Mouse (Mus musculus) embryo, embryonic 10.5 days (tissue): ENCODE results near the gene Elp5.

ENCODE experiments used
- DNase-seq: peaks from one replicate; pipeline ENCODE4 v3.0.0-alpha.2; 2015; ENCODE audit warnings: low spot score

Gene Elp5

DNA sequence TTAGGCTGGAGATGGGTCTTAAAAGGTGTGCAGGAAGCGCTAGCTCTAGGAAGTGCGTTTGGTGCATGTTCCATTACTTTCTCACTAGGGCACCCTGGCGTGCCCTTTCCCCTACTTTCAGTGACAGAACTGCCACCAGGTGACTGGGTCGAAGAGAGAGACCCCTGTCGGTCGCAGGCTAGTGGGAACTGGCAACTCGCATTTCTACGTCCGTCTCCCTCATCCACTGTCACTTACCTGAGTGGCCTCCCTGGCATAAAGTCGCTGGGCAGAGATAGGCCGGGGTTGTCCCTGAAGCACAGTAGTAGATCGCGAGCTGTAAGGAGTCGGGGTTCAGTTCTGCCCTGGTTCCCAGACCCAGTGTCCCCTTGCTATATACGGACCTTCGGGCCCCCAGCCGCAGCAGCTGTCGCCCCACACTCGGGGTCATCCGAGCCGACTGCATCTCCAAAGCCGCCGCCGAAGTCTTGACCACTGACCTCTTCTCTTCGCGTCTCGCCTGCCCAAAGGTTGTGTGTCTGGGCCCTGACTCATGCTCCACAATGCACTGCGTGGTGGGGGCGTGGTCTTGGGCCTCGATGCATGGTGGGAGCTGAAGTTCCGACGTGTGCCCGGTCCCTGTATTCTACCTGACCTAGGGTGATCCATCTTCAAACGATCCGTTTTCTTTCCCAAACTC lies 32.7 kb upstream of the Elp5 start, which contains the start of gene Acadvl:
Acadvl (minus strand) TSS at position 532 of the 679 bp plus-strand sequence.
- DNase-seq, result peak; percentile 96

DNA sequence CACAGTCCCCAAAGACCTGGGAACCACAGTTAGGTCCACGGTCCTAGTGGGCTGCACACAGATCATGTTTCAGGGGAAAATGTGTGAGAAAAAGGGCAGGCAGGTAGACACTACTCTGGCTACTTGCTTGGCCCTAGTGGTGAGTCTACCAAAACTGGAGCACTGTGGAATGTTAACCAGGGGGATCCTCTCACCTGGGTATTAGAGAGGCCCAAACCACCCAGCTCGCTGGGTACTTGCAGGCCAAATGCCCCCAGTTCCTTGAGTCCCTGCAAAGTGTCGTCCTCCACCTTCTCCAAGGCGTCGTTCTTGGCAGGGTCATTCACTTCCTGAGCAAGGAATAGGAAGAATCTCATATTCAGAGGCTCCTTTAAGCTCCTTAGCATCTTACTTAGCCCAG lies 31.7 kb upstream of the Elp5 start:
- DNase-seq, result no peak

DNA sequence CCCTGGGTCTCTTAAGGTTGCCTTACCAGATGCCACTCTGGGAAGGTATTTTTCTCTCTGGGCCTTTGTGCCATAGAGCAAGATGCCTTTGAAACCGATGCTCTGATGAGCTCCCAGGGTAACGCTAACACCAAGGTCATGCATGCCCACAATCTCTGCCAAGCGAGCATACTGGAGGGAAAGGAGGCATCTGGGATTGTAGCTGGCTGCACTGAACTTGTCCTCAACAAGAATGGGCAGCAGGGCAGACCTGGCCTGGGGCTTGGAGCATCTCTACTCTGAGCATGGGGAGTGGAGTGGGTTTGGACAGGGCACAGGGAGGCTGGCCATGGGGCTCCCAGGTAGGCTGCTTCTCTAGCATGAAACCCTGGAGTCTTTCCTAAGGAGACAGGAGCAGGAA lies 31.1 kb upstream of the Elp5 start:
- no peak for DNase-seq

DNA sequence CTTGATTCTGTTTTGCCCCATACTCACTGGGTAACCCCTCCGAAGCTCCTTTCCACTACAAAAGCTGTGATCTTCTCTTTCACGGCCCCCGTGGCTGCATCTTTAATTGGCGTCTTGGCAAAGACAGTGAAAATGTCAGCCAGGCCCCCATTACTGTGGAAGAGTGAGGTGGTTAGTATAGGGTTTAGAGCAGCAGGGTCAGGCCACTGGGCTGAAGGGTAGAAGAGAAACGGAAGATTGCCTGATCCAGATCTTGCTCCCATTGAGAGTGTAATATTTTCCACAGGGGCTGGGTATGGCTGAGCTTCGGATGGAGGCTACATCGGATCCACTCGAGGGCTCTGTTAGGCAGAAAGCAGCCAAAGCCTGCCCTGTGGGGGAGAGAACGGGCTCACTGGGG lies 30.6 kb upstream of the Elp5 start:
- no peak for DNase-seq

DNA sequence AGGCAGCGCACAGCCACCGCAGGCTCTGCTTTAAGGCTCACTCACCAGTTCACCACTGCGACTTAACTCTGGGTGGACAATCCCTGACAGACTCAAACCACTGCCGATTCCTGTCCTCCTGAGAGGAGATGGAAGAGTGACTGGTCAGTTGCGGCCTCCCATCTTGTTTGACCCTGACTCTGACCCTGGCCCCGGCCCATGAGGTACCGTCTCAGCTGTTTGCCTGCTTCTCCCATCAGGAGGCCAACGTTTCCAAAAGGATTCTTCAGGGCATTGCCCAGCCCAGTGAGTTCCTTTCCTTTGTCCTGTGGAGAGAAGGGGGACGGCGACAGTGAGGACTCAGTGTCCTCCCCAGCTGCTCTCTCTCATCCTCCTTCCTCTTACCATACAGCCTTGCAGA lies 28.6 kb upstream of the Elp5 start:
- no peak for DNase-seq

DNA sequence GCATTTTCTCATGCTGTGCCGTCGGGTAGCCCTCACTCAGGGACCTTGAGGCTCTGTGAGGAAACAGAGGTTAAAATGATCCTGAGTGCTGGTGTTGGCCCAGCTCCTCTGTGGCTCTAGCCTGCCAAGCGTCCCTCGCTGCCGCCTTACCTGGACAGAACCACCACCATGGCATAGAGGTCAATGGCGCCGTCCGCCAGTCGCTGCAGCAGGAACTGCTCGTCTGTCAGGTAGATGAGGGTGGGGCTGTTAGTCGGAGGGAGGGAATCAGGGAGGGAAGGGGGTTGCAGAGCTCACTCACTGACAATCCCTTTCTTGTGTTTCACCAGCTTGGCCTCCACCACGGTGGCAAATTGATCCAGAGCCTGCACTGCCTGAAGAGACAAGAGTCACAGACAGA lies 28.2 kb upstream of the Elp5 start:
- no peak for DNase-seq

DNA sequence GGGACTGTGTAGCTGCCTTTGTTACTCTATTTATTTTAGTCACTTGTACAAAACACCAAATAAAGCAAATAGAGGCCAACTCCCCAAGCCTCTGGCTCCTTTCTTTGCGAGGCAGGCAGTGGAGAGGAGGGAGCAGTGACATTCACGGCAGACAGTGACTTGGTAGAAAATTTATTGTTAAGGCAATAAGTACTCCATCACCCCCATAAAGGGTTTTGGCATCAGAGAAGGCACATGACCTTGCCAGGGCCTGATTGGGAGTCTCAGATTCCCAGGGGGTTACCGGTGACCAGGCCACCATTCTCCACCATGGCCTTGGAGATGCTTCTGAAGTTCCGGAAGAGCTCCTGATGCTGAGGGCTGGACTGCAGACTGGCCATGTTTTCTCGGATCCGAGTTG lies 27.7 kb upstream of the Elp5 start:
- no peak for DNase-seq

DNA sequence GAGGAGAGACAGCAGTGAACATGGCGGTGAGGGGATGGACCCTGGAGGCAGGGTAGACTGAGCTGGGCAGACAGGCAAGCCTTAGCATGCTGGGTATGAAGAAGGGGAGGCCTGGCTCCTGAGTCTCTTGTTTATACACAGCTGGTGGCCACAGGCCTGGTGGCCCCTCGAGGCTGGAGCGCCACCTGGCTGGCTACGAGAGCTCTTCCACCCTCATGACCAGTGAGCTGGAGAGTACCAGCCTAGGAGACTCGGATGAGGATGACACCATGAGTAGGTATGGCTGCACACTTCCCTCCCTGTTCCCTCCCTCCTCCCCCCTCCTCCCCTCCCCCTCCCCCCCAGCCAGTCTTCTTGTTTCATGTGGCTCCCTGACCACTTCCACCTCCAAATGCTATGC lies 23.2 kb upstream of the Elp5 start:
- DNase-seq, result peak; percentile 33

DNA sequence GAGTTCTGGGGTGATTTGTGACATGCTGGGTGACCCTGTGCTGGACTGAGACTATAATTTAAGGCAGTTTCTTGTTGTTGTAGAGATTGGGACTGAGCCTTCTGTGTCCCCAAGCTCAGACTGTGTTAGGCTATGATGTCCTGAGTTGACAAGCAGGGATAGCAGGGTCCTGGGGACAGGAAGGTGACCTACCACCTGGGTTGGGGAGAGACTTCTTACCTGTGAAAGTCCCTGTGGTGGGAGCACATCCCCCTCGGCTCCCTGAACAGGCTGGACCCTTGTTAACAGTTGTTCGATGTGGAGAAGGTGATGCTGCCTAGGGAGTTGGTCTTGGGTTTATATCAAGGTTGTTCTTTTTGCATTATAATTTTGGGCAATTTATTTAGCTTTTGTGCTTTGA lies 20.2 kb upstream of the Elp5 start:
- DNase-seq, result no peak

DNA sequence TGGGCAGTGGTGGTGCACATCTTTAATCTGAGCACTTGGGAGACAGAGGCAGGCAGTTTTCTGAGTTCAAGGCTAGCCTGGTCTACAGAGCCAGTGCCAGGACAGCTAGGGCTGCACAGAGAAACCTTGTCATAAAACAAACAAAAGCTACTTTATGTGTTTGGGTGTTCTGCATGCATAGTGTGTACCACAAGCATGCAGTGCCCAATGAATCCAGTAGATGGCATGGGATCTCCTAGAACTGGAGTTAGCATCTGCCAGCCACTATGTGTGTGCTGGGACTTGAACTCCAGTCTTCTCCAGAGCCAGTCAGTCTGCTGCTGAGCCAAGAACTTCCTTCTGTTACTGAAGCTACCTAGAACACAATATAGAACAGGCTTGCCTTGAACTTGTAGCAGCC lies 19.5 kb upstream of the Elp5 start:
- peak; percentile 76 for DNase-seq

DNA sequence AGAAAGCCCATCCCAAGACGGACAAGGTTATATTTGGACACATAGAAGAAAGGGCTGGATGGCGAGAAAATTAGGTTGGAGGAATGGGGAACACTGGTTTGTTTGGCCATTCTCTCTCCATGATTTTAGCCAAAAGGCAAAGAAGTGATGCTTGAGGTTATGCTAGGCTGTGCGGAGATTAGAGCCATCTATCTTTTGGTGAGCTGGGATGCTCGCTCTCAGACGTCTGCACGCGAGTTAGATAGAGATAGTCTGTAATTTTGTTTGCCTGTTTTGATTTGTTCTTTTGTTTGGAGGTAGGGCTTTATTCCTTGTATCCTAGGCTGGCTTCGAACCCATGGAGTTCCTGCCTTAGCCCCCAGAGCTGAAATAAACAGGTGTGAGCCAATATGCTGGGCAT lies 18.8 kb upstream of the Elp5 start:
- no peak for DNase-seq

DNA sequence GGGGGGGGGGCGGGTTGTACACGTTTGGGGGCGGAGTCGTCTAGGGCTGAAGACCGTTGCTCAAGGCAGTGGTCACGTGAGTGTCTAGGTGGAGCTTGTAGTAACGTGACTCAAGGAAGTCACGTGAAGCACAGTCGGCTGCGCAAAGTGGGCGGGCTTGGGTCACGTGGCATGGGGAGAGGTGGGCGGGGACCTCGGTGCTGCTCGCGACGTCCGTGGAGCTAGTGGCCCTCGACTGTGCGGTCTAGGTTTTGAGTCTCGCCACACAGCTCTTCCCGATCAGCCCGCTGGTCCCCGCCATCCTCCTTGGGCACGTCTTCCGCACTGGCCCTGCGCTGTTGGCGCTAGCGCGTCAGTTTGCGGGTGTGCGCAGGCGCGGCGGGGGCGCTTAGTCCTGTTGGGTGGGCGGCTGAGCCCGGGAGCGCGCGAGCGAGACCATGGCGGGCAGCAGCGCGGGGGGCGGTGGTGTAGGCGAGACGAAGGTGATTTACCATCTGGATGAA lies 18.1 kb upstream of the Elp5 start, which contains the start of gene Dvl2:
Dvl2 (plus strand) TSS at position 200 of the 503 bp plus-strand sequence.
- peak; percentile 97 for DNase-seq

DNA sequence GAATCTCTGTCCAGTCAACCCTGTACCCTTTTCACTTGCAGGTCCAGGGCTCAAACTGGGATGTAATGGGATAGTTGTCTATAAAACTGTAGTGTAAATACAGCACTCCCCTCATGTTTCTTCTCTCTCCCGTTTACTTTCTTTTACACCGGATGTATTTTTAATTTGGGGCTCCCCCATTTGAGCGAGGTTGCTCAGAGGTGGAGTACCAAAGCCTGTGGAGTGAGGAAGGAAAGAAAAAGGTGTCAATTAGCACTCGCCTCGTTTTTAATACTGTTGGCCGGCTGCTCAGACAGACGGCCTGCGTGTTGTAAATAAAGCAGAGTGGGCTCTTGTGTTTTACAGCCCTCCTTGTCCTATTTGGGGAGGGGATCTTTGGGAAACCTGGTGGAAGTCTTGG lies 17.3 kb upstream of the Elp5 start:
- no peak for DNase-seq

DNA sequence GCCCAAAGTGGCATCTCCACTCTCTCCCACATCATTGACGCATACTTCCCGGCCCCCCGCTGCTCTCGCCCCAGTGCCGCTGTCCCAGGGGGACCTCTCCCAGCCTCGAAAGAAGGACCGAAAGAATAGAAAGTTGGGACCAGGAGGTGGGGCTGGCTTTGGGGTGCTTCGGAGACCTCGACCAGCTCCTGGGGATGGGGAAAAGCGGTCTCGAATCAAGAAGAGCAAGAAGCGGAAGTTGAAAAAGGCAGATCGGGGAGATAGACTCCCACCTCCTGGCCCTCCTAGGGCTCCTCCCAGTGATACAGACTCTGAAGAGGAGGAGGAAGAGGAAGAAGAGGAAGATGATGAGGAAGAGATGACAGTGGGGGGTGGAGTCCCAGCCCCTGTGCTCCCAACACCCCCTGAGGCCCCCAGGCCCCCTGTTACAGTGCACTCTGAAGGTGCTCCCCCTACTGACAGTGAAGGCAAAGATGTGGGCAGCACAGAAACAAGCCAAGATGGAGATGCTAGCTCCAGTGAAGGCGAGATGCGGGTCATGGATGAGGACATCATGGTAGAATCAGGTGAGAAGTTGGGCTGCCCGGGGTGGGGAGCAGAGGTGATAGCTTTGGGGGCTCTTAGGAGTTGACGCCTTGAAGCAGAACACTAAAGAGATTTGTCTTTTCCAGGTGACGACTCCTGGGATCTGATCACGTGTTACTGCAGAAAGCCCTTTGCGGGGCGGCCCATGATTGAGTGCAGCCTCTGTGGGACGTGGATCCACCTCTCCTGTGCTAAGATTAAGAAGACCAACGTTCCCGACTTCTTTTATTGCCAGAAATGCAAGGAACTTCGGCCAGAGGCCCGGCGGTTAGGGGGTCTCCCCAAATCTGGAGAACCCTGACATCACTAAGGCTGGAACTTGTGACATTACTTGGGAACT lies 16.5 kb upstream of the Elp5 start:
- no peak for DNase-seq

DNA sequence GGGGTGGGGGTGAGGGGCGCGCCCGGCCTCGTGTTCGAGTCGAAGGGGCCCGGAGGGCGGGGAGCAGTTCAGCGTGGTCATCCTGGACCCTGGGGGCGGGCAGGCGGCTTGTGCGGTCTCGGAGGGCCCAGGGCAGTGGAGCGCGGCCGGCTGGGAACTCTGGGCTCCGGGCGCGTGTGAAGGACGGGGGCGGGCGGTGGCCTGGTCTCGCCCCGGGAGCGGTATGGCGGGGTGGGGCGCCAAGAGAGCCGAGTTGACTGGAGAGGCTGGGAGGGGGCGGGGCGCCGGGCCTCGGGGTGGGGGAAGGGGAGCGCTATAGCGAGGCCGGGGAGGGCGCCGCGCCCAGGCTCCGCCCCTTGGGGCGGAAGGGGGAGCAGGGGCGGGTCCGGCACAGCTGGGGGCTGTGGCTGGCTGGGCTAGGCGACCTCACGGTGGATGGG lies 14.8 kb upstream of the Elp5 start:
- peak; percentile 90 for DNase-seq

DNA sequence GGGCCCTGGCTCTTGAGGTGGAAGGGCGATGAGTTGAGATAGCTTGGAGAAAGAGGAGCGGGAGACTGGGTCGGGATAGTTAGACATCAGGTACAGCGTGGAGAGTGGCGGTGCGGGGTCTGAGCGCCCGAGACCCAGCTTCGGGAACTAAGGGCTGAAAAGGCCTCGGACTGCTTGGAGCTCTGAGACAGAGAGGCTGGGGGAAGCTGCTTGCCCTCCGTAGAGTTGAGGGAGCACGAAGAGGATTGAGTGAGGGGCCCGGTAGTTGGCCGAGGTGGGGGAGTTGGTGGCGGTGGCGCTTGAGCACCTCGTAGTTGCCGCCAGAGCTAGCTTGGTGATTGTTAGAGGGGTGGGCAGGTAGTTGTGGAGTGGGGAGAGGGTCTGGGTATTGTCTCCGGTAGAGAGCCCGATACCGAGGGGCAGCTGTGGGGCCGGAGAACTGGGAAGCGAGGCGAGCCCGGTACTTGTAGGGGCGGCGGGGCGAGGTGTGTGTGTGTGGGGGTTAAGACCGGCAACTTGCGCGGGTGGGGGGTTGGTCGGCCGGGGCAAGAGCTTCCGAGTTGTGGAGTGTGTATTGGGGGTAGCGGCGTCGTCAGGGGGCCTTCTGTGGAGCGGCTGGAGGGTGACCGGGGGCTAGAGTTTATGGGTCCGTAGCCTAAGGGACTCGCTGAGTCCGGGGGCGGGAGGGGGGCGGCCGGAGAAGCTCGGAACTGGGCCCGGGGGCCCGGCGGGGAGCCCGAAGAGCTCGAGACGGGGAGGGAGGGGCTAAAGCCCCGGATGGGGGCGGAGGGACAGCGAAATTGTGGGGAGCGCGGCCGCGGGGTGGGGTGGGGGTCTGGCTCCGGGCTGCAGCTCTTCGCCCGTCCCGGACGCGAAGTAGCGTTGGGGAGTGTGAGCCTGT lies 14.1 kb upstream of the Elp5 start:
- peak; percentile 32 for DNase-seq

DNA sequence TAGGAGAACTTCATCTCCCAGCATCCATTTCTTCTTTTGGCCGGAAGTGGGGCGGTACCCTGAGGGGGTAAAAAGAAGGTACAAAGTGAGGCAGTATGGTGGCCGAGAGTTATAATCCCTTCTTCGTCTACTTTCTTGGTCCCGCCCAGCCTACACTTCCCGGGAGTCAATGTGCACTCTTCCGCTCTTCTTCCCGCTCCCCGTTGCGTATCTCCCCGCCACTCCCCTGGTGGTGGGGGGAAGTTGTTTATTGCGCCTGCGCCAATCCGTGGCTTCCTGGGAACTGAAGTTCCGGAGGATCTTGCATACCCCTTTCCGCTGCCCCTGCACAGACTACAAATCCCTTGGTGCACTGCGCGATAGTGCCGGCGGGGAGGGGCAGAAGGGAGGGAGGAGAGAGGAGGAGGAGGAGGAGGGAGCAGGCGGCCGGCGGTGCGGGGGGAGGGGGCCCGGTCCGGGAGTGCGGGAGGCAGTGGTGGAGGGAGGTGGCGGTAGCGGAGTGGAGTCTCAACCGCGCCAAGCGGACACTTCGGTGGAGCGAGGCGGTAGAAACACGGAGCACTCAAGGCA lies 13.2 kb upstream of the Elp5 start, which contains the start of gene Phf23:
Phf23 (plus strand) TSS at position 387 of the 570 bp plus-strand sequence.
- peak; percentile 99 for DNase-seq

DNA sequence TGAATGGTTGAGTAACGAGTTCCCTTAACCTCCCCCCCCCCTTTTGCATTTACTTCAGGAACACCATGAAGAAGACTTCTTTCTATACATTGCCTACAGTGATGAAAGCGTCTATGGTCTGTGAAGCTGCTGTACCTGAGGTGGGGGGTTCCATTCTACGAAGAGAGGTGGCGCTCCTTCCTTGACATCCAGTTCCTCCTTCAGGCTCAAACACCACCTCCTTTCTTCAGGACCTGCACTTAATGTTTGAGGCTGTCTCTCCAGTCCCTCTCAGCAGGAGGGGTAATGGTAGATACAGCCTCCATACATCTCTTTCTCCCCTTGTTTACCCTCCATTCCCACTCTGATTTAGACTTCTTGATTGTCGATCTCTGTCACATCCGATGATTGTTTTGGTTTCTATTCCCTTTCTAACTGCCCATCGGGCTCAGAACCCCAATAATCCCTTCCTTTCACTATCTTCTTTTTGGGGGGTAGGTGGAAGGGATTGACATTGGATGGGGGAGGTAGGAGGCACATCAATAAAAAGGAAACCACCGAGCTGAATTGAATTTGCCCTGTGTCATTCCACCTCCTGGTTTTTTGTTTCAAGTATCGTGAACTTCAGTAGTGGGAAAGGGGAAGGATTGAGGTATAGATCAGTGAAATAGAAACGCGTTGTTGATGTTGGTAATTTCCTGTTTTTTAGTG lies 12.2 kb upstream of the Elp5 start:
- DNase-seq, result no peak

DNA sequence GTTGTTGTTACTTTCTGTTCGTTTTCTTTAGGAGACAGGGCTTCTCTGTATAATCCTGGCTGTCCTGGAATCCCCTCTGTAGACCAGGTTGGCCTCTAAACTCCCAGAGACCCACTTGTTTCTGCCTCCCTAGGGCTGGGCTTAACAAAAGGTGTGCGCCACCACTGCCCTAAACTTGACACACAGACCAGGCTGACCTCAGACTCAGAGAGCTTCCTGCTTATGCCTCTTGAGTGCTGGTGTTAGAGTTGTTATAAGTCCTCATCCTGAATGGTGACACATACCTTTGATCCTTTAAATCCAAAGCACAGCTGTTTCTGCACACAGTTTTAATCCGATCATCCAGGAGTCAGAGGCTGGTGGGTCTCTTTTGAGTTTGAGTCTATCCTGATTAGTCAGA lies 10.6 kb upstream of the Elp5 start:
- DNase-seq, result no peak

DNA sequence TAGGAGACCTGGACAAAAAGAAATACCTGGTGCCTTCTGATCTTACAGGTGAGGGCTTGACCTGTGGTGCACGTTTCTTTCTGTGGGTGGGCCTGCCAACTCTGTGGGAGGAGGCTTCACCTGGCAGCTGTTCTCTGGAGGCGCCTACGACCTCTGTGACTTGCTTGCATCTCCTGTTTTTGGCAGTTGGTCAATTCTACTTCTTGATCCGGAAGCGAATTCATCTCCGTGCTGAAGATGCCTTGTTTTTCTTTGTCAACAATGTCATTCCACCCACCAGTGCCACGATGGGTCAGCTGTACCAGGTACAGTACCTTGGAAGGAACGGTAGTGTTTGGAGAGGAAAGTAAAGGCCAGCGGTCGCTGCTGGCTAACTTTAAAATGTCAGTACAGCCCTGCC lies 10.1 kb upstream of the Elp5 start:
- no peak for DNase-seq

DNA sequence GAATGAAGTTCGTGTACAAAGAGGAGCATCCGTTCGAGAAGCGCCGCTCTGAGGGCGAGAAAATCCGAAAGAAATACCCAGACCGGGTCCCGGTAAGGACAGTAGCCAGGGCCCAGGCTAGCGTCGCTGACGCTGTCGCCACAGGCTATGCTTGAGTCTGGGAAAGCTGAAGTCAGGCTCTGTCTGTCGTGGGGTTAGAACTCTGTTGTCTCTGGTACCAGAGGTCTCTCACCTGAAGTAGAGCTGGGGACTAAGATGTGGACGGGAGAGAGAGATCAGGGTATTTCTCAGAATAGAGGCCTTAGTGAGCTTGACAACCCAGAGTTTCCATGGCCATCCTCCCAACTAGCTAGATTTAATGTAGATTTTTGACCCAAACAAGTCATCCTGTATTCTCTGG lies 9.4 kb upstream of the Elp5 start:
- DNase-seq, result no peak
